Mouse (Mus musculus) gastrocnemius, postnatal 14 days (tissue): ENCODE data around the gene Olfr311. TPM values are rescaled to one million over a fixed set of nuclear protein-coding genes. Genes with fewer than 3 reads are reported as not detected.
A peak's percentile ranks its signal among the peaks of the same experiment; 100 is the strongest.
"Not testable (repeated sequence)": the region's sequence is repeated elsewhere in the genome, so short reads cannot be mapped to it uniquely, and the experiment has no call there.

ENCODE experiments used
- DNase-seq: peaks from one replicate; pipeline ENCODE4 v3.0.0; 2021; ENCODE audit warnings: mixed read lengths
- intact Hi-C: fragments of 180-260 bp; cut with DNase I; formaldehyde crosslinking; loops from one replicate; pipeline ENCODE4 v1.15.1; 2025; ENCODE audit warnings: low total_unique reads
- long read RNA-seq, 2 experiments: library from polyadenylated mRNA; stranded (forward); transcript quantifications; one replicate each; pipeline ENCODE4 v2.0.0; 2021
- total RNA-seq, 2 experiments: library from RNA; stranded (reverse); gene quantifications; 2 replicates each; pipeline ENCODE4 v1.2.3; 2021

Olfr311 gene
- total RNA-seq = not detected
- long read RNA-seq, experiment 1 = 0 reads
- long read RNA-seq, experiment 2 = 0 reads

DNA sequence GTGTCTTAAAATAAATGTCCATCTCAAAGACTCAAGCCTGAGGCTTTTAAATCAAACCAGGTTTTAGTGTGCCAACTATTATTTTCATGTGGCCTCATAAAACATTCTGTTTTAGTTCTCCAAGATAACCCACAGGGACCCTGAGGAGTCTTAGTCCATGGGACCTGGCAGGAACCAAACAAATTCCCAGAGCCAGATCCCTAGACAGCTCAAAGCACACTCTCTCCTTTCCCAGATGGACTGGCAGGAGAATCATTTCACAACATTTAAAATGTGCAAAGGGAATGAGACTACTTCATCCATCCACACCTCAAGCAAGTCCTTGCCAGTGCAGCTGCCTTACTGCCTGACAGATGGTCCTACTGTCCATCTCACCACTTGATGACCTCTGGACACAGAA lies at the start of gene Olfr311:
Gene Olfr311 (plus strand): TSS at position 301 of the 400 bp plus-strand sequence.
- DNase-seq, intact Hi-C loops: not testable (repeated sequence)

DNA sequence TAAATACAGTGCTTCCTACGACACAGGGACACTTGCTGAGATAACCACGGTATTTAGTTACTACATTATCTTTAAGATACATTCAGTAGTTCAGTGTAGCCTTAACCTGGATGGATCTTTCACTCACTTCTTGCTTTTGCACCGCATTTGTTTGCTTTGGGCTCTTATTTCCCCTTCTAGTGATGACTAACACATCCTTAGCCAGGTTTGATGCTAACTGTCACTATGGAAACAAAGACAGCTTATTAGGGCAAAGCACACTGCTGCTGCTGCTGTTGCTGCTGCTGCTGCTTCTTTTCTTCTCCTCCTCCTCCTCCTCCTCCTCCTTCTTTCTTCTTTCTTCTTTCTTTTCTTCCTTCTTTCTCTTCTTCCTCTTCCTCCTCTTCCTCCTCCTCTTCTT lies 49.5 kb upstream of the Olfr311 start:
- no peak for DNase-seq
- intact Hi-C loops = no loop called here

DNA sequence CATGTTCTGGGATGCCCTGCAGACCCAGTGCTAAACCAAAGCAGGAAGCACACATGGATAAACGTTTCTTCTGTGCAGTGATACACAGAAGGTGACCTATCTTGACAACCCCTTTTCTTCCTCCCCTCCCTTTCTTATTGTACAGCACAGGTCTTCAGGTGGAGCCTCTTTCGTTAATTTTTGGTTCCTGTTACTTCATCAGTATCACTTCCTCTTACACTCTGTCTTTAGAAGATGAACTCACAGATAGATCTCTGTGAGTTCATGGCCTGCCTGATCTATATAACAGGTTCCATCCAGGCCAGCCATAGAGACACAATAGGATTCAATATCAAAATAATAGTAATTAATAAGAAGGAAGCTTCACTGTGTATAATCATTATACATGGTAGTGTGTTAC lies 49.0 kb upstream of the Olfr311 start:
- intact Hi-C loops = no loop called here
- DNase-seq = no peak

DNA sequence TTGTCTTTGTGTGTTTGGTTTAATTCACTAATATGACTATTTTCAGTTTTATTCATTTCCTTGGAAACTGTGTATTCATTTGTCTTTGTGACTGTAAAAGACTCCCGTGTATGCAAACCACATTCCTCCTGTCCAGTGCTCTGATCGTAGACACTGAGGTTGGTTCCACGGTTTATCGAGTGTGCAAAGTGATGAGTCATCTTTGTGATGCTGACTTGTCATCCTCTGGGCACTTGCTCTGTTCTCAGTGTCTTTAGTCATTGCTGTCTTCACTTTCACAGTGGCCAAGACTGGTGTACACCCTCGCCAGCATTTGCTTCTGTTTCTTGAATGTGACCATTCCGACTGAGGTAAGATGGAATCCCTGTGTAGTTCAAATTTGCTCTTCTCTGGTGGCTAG lies 48.4 kb upstream of the Olfr311 start:
- DNase-seq = no peak
- intact Hi-C loops = no loop called here

DNA sequence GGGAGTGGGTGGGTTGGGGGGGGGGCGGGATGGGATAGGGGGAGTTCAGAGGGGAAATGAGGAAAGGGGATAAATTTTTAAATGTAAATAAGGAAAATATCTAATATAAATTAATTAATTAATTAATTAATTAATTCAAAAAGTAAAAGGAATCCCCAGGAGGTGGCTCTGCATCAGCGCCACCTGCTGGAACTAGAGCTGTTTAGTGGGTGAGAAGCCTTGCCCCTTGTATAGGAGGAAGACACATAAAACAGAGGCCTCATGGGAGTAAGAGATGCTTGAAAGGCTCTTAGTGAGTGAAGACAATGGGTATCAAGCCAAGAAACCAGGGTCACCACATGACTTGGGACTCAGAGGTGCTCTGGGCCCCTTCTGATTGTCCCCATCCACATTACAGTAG lies 43.2 kb upstream of the Olfr311 start:
- DNase-seq = no peak
- intact Hi-C loops = no loop called here

DNA sequence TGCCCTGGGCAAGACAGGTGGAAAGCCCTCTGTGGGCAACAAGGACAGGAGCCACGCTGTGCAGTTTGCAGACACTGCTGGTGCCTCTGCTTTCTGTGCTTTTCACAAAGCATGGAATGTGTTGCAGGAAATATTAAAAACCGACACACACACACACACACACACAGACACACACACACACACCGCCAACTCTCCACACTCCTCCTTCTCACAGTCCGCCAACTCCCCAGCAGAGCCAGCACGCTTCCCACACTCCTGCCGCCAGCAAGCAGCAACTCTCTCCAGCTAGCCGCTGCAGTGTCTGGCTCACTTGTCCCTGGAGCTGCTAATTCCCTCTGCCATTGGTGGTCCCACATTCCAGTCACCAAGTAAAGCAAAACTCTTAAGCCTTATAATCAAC lies 42.2 kb upstream of the Olfr311 start:
- intact Hi-C loops = no loop called here

DNA sequence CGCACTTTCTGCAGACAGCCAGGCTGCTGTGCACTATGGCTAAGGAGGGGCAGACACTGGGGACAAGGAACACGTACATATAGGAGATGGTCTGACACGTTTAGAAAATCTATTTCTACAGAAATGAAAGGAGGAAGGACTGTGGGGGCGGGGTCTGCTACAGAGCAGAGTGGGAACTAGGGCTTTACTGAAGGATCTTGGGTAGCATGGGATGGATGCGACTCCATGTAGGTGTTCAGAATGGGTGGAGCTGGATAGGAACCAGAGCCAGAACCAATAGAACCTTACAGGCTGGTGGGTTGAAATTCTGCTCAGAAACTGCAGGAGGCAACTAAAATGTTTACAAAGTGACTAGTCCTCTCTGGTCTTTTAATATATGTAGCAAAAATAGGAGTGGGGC lies 39.3 kb upstream of the Olfr311 start:
- DNase-seq = no peak
- intact Hi-C loops = no loop called here

More for the DNA sequence above, 42.2 kb upstream of the Olfr311 start:
- peak; percentile 10 for DNase-seq

DNA sequence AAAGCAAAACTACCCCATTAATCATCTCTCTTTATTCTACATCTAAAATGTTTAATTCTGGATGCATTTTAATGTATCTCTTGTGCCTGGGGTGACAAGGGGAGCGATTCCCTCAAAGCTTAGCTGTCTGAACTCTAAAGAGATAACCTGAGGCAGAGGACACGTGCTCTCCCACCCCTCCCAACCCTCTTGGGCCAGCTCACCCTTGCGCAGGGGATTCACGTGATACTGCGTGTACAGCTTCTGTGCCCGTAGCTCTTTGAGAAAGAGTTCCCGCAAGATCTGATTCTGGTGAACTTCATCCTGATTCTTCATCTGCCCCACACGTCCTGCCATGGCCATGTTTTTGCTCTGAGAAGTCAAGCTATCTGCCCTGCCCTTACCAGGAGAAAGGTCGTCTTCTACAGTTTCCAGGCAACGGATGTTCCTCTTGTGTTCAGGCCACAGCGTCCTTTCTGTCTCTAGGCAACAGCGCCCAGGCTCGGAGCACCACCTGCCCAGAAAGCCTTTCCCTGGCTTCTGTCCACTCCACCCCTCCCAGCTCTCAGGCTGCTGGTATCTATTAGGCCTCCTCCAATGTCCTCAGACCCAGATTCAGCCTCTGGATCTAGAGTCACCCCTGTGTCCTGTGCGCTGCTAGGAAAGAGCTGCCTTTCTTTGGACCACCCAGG lies 37.4 kb upstream of the Olfr311 start, which contains the start of gene Fam183b:
Gene Fam183b (minus strand): TSS at position 403 of the 671 bp plus-strand sequence.
- intact Hi-C loops = no loop called here
- DNase-seq = peak; percentile 17

DNA sequence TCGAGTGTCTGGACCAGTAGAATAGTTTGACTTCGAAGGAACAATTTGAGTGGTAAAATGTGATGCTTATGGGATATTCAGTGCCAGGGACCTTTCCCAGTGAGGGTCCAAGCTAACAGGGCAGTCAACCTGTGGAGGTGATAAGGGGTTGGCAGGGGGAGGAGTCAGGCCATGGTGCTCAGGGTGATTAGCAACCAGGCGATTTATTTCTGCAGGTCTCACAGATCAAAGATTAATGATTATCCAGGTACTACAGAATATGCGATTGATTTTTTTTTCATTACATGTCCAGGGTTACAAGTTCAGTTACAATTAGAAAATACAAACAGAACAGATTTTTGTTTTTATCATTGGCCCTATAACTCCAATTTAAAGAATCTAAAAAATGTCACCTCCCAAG lies 35.2 kb upstream of the Olfr311 start:
- no peak for DNase-seq
- intact Hi-C loops = no loop called here

DNA sequence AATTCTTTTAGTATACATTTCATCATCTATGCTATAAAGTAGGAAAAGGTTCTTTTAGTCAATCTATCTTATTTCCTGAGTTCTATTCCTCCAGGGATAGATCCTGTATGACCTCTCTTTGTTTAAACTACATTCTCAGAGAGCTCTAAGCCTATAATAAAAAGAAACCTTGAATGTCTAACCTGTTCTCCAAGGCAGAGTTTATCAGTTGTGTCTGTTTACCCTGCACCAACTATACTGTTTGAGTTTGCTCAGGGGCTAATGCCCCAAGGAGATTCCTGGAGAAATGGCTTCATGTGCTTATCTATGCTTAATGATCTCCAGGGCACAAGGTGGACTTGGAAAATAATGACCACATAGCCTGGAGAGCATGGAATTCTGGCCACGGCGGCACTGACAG lies 34.7 kb upstream of the Olfr311 start:
- intact Hi-C loops = no loop called here

DNA sequence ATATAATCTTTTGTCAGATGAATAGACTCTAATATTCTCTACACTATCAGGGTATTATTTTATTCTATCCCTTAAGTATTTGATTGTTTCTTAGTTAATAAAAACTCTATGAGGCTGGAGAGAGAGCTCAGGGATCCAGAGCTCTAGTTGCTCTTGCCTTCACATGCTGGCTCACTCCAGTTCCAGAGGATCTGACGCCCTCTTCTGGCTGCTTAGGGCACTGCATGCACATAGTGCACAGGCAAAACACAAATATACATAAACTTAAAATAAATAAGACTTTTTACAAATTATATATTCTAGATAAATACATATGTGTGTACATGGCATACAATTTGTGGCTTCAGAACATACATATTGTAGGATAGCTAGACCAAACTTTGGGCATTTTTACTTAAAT lies 27.1 kb upstream of the Olfr311 start:
- intact Hi-C loops = no loop called here
- no peak for DNase-seq

More for the DNA sequence above, 34.7 kb upstream of the Olfr311 start:
- no peak for DNase-seq

DNA sequence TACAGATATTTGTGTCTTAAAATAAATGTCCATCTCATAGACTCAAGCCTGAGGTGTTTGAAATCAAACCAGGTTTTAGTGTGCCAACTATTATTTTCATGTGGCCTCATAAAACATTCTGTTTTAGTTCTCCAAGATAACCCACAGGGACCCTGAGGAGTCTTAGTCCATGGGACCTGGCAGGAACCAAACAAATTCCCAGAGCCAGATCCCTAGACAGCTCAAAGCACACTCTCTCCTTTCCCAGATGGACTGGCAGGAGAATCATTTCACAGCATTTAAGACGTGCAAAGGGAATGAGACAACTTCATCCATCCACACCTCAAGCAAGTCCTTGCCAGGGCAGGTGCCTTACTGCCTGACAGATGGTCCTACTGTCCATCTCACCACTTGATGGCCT lies 24.4 kb upstream of the Olfr311 start, which contains the start of gene Olfr313:
Gene Olfr313 (plus strand): TSS at position 301 of the 400 bp plus-strand sequence.
- DNase-seq, intact Hi-C loops: not testable (repeated sequence)

DNA sequence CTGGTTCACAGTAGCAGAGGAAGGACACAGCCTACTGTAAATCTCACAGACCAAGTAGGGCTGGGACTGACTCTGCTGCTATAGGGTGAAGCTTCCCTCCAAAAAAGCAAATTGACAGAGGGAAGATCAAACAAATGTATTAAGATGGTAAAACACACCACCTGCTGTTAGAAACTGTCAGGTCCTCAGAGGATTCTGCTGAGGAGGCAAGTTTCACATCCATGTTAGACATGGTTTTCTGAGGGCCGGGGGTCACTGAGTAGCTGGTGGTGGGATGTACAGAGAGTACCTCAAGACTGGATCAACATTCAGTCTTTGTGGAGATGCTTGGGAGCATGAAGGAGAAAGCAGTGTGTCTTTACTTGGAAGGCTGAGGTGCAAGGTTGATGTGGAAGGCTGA lies 23.4 kb upstream of the Olfr311 start:
- intact Hi-C loops = no loop called here
- no peak for DNase-seq

DNA sequence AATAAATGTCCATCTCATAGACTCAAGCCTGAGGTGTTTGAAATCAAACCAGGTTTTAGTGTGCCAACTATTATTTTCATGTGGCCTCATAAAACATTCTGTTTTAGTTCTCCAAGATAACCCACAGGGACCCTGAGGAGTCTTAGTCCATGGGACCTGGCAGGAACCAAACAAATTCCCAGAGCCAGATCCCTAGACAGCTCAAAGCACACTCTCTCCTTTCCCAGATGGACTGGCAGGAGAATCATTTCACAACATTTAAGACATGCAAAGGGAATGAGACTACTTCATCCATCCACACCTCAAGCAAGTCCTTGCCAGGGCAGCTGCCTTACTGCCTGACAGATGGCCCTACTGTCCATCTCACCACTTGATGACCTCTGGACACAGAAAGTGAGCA lies 10.1 kb upstream of the Olfr311 start, which contains the start of gene Olfr312:
Gene Olfr312 (plus strand): TSS at position 301 of the 400 bp plus-strand sequence.
- intact Hi-C loops, DNase-seq: not testable (repeated sequence)

DNA sequence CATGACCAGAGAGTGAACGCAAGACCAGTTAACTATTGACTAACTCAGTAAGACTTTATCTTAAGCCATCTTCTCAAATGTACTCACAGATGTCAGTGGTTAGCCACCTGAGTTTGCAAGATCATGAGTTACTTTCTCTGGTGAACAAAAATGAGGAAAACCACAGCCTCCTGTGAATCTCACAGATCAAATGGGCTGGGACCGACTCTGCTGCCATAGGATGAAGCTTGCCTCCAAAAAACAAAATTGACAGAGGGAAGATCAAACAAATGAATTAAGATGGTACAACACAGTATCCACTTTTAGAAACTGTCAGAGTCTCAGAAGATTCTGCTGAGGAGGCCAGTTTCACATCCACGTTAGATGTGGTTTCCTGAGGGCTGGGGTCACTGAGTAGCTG lies 9.3 kb upstream of the Olfr311 start:
- no peak for DNase-seq
- intact Hi-C loops = no loop called here

DNA sequence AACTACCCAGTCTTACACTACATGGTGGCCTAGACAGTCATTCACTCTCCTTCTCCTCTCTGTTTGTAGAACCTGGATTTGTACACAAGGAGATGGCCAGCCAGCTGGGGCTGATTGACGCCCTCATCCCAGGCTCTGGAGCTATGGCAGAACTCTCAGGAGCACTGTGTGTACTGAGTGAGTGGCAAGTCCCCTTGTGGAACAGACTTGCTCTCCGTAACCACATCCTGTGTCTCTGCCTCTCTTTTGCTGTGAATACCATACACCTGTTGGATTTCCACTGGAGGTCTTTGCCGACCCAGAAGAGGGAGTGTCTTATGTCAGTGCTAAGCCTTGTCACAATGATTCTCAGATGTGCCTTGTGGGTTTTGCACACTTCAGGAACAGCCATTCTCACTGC lies 6.5 kb upstream of the Olfr311 start:
- intact Hi-C loops, DNase-seq: not testable (repeated sequence)

DNA sequence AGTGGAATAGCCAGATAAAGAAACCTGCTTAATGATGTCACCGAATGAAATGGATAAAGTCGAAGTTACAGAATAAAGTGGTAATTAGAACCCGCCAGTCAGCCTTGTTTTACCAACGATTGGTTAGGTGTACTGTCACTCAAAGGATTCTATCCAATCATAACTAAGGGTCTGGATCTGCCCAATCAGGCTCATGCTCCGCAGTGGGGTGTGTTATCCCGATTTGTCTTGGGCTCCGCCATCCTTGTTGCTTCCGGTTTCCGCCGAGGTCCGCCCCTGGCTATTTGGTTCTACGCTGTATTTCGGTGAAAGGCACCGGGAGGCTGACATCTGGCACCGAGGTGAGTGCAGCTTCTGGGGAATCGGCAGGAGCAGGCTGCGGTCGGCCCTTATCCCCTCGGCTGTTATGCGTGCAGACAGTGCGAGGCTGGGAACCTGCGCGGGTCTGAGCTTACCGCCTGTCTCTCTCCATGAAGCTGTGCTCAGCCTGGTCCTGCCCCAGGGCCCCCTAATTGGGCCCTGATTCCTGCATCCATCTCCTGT lies 7.9 kb downstream of the Olfr311 start, which contains the start of gene Gm12258:
Gene Gm12258 (plus strand): TSS at position 240 of the 543 bp plus-strand sequence.
- intact Hi-C loops = no loop called here

DNA sequence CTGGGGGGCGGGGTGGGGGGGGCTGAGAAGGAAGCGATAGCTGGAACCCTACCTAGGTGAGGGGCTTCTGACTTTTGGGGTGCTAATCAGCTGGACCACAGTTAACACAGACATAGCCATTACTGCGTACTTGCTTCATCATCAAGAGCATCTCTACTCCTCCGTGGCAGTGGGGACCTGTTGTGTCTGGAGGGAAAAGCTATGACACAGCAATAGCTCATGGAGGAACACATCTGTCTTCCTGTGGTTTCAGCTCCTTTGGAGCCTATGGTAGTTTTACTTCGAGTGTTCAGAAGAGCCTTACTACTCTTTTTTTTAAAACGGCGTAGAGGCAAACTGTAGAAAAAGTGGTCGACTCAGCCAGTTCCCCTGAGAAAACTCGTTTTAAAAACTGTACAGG lies 8.6 kb downstream of the Olfr311 start:
- intact Hi-C loops = no loop called here
- no peak for DNase-seq

More for the DNA sequence above, 7.9 kb downstream of the Olfr311 start, which contains the start of gene Gm12258:
- DNase-seq = peak; percentile 80

DNA sequence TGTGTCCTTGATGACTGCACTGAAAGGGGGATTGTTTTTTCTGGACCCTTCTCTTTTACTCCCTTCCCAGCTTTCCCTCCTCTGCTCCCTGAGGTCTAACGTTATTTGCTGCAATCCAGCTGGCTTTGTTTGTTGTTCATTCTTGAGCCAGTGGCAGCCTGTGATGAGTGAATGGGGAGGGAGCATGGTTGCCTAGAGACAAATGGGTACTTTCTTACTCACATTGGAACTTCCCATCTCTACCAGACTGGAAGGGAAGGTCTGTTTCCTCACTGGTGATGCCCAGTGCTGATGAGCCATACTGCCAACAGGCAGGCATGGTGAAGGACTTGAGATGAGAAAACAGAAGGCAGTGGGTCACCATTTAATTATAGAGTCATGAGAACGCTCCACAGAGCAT lies 10.7 kb downstream of the Olfr311 start:
- intact Hi-C loops = no loop called here

DNA sequence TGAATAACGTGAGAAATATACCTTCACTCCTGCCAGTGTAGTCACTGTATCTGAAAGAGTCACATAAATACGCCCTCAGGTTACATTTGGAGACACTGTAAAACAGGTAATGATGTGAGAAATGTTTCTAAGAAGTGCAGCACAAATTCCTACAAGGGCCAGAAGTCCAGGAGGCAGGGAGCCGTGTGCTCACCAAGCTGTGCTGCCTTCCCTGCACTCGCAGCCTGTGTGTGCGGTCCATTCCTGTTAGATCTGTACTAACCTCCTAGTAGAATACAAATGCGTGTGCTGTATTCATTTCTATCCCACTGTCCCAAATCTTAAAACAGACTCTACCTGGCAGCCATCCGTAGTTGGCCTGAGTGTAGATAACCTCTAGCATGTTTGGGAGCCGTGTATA lies 21.7 kb downstream of the Olfr311 start:
- intact Hi-C loops = no loop called here
- DNase-seq = no peak

More for the DNA sequence above, 10.7 kb downstream of the Olfr311 start:
- DNase-seq = no peak
